Mouse (Mus musculus) myocyte (in vitro differentiated cells): ENCODE data around the gene Cox15. TPM values are rescaled to one million over a fixed set of nuclear protein-coding genes. Genes with fewer than 3 reads are reported as not detected.

Experiments
- H3K27me3 ChIP-seq: one replicate; pipeline ENCODE4 v1.6.1; 2011; ENCODE audit not compliant: control insufficient read depth, insufficient read depth, insufficient read length
- H3K36me3 ChIP-seq: one replicate; pipeline ENCODE4 v1.6.1; 2011; ENCODE audit not compliant: control insufficient read depth, insufficient read depth
- H3K4me2 ChIP-seq: one replicate; pipeline ENCODE4 v1.6.1; 2011; ENCODE audit warnings: low read depth, control low read depth
- H3K4me3 ChIP-seq: one replicate; pipeline ENCODE4 v1.5.1; 2011; ENCODE audit warnings: mild to moderate bottlenecking, control low read depth, moderate library complexity
- H3K79me2 ChIP-seq: one replicate; pipeline ENCODE4 v1.6.1; 2011; ENCODE audit not compliant: control insufficient read depth, insufficient read depth
- H3ac ChIP-seq: one replicate; pipeline ENCODE4 v1.6.1; 2011; ENCODE audit not compliant: control insufficient read depth, insufficient read length
- CEBPB ChIP-seq: IDR thresholded peaks from 2 replicates; pipeline ENCODE4 v1.6.1; 2011; ENCODE audit warnings: mild to moderate bottlenecking, moderate library complexity; ENCODE audit not compliant: poor library complexity, insufficient read depth, severe bottlenecking
- E2F4 ChIP-seq: IDR thresholded peaks from one replicate; pipeline ENCODE4 v1.6.1; 2011; ENCODE audit warnings: mild to moderate bottlenecking, control low read depth, moderate library complexity; ENCODE audit not compliant: insufficient read depth
- MAX ChIP-seq: IDR thresholded peaks from one replicate; pipeline ENCODE4 v1.6.1; 2011; ENCODE audit warnings: low read depth, mild to moderate bottlenecking, control low read depth
- MYOD1 ChIP-seq, 3 experiments: IDR thresholded peaks; one replicate each; pipeline ENCODE4 v1.6.1; 2011; ENCODE audit warnings: control low read depth in 2 of 3, low read depth in 2 of 3, mild to moderate bottlenecking in 2 of 3, moderate library complexity in 1 of 3; ENCODE audit not compliant: insufficient read length in 2 of 3, control insufficient read depth in 1 of 3
- MYOG ChIP-seq, 3 experiments: IDR thresholded peaks; one replicate each; pipeline ENCODE4 v1.6.1; 2011; ENCODE audit warnings: control low read depth in 2 of 3, low read depth in 2 of 3, mild to moderate bottlenecking in 2 of 3; ENCODE audit not compliant: insufficient read length in 2 of 3, control insufficient read depth in 1 of 3, insufficient read depth in 1 of 3
- POLR2A ChIP-seq: IDR thresholded peaks from one replicate; pipeline ENCODE4 v1.6.1; 2011; ENCODE audit warnings: low read depth, mild to moderate bottlenecking, control low read depth, moderate library complexity; ENCODE audit not compliant: insufficient read length
- POLR2AphosphoS2 ChIP-seq: IDR thresholded peaks from one replicate; pipeline ENCODE4 v1.6.1; 2011; ENCODE audit warnings: low read depth, control low read depth; ENCODE audit not compliant: insufficient read length
- REST ChIP-seq: IDR thresholded peaks from one replicate; pipeline ENCODE4 v1.6.1; 2011; ENCODE audit warnings: mild to moderate bottlenecking, control low read depth, moderate library complexity; ENCODE audit not compliant: insufficient read depth, insufficient read length
- SRF ChIP-seq: IDR thresholded peaks from one replicate; pipeline ENCODE4 v1.6.1; 2011; ENCODE audit warnings: low read depth; ENCODE audit not compliant: control insufficient read depth, insufficient read length
- TCF12 ChIP-seq: IDR thresholded peaks from one replicate; pipeline ENCODE4 v1.6.1; 2011; ENCODE audit warnings: mild to moderate bottlenecking, control low read depth; ENCODE audit not compliant: poor library complexity, insufficient read depth, severe bottlenecking
- TCF3 ChIP-seq: IDR thresholded peaks from one replicate; pipeline ENCODE4 v1.6.1; 2011; ENCODE audit warnings: low read depth, control low read depth; ENCODE audit not compliant: insufficient read length
- USF1 ChIP-seq: IDR thresholded peaks from one replicate; pipeline ENCODE4 v1.6.1; 2011; ENCODE audit warnings: low read depth, mild to moderate bottlenecking, control low read depth, moderate library complexity
- polyA plus RNA-seq: library from polyadenylated mRNA; unstranded; fragments of >200 nt; fragmentation: generic; extraction: Trizol; gene quantifications from one replicate; pipeline ENCODE4 v1.2.1, GENCODE M21; 2012; ENCODE audit warnings: missing spikeins

Gene Cox15
- polyA plus RNA-seq, 1 experiment = 11.5 TPM

GRCm38 (mm10) chr19:43731157-43731556 lies 21.6 kb downstream of the Cox15 start:
- TF ChIP-seq USF1 (no peak), TCF3 (no peak), MAX (no peak), CEBPB (no peak), REST (no peak)
- H3K4me2 ChIP-seq = no peak overlapping the region
- H3K36me3 ChIP-seq = peaks cover 9% of the 10 kb centered on the region

GRCm38 (mm10) chr19:43730037-43730428 lies 22.8 kb downstream of the Cox15 start:
- Histone ChIP-seq H3K79me2 (no peaks in the 10 kb centered on the region), H3K4me2 (no peak overlapping the region), H3K4me3 (no peak overlapping the region), H3K27me3 (no peaks in the 10 kb centered on the region), H3ac (no peak overlapping the region), H3K36me3 (no peaks in the 10 kb centered on the region)
- TF ChIP-seq REST (no peak), CEBPB (no peak), E2F4 (no peak), POLR2AphosphoS2 (no peak), TCF12 (no peak), SRF (no peak), TCF3 (no peak), MYOD1 (IDR thresholded peaks at IDR 0.05; ENCODE audit: control insufficient read depth in 1 of 3, insufficient read length in 2 of 3, low read depth in 2 of 3) (no peak), MYOG (IDR thresholded peaks at IDR 0.05; ENCODE audit: control insufficient read depth in 1 of 3, insufficient read depth in 1 of 3, insufficient read length in 2 of 3, low read depth in 2 of 3) (no peak), USF1 (no peak)

More at GRCm38 (mm10) chr19:43731157-43731556, 21.6 kb downstream of the Cox15 start:
- Histone ChIP-seq H3K4me3 (no peak overlapping the region), H3K79me2 (no peaks in the 10 kb centered on the region), H3K27me3 (no peaks in the 10 kb centered on the region), H3ac (no peak overlapping the region)

GRCm38 (mm10) chr19:43729296-43730036 lies 23.3 kb downstream of the Cox15 start:
- H3K4me3 ChIP-seq = no peak overlapping the region
- TF ChIP-seq MYOG (IDR thresholded peaks at IDR 0.05; ENCODE audit: control insufficient read depth in 1 of 3, insufficient read depth in 1 of 3, insufficient read length in 2 of 3, low read depth in 2 of 3) (no peak), MAX (no peak), REST (no peak), SRF (no peak), USF1 (no peak), POLR2AphosphoS2 (no peak), MYOD1 (IDR thresholded peaks at IDR 0.05; ENCODE audit: control insufficient read depth in 1 of 3, insufficient read length in 2 of 3, low read depth in 2 of 3) (no peak), E2F4 (no peak), TCF3 (no peak)
- no peaks in the 10 kb centered on the region for H3K36me3 ChIP-seq
- H3K4me2 ChIP-seq = no peak overlapping the region
- H3ac ChIP-seq = no peak overlapping the region
- no peaks in the 10 kb centered on the region for H3K27me3 ChIP-seq
- no peaks in the 10 kb centered on the region for H3K79me2 ChIP-seq

- Histone ChIP-seq H3K79me2 (no peaks in the 10 kb centered on the region), H3K4me3 (no peak overlapping the region), H3K4me2 (no peak overlapping the region), H3K36me3 (peaks cover 6% of the 10 kb centered on the region), H3ac (no peak overlapping the region), H3K27me3 (no peaks in the 10 kb centered on the region)
- no peak for TF ChIP-seq E2F4
These were observed 26.2 kb downstream of the Cox15 start for GRCm38 (mm10) chr19:43726510-43727146.

GRCm38 (mm10) chr19:43724821-43725220 lies 28.0 kb downstream of the Cox15 start:
- no peak overlapping the region for H3K4me3 ChIP-seq
- no peak for TF ChIP-seq MAX
- TF ChIP-seq MYOG (IDR thresholded peaks at IDR 0.05; ENCODE audit: control insufficient read depth in 1 of 3, insufficient read depth in 1 of 3, insufficient read length in 2 of 3, low read depth in 2 of 3) = no peak
- no peak for TF ChIP-seq REST
- TF ChIP-seq MYOD1 (IDR thresholded peaks at IDR 0.05; ENCODE audit: control insufficient read depth in 1 of 3, insufficient read length in 2 of 3, low read depth in 2 of 3) = no peak
- TF ChIP-seq SRF = no peak
- TF ChIP-seq POLR2A = no peak
- TF ChIP-seq POLR2AphosphoS2 = no peak
- H3K27me3 ChIP-seq = no peaks in the 10 kb centered on the region
- H3K36me3 ChIP-seq = peaks cover 6% of the 10 kb centered on the region
- no peak overlapping the region for H3ac ChIP-seq
- no peaks in the 10 kb centered on the region for H3K79me2 ChIP-seq
- H3K4me2 ChIP-seq = no peak overlapping the region
